Mouse (Mus musculus): ENCODE data around the gene Ccnl2. TPM values are rescaled to one million over a fixed set of nuclear protein-coding genes. Genes with fewer than 3 reads are reported as not detected.

Gene Ccnl2
- polyA plus RNA-seq, 1 experiment from 2014 or later, result 132 TPM

DNA sequence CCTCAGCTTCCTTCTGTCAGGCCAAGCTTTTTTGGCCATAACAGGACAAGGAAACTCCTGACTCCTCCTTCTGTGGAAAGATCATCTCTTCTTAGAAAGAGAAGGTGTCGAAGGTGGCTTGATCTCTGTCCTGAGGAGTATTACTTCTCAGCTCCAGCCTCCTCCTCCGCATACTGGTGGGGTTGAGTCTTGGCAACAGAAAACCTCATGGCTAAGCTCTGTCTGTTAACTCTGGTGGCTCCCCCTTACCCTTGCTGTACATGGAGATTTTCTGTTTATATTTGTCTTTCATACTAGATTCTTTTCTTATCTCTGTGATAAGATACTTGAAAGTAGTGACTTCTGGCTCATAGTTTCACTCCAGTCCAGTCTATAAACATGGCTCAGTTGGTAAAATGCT is 18.6 kb upstream of the Ccnl2 start:
- H3K4me1 ChIP-seq (replicated peaks), result no peaks in the 10 kb centered on the region
- H3K9me3 ChIP-seq, result no peaks in the 10 kb centered on the region
- 57% methylated on average over 2 of the region's 2 CpGs for WGBS
- no peak overlapping the region for H3K27ac ChIP-seq
- no peak overlapping the region for H3K4me2 ChIP-seq (replicated peaks)
- H3K9ac ChIP-seq, result no peak overlapping the region
- H3K4me3 ChIP-seq (replicated peaks), result no peak overlapping the region
- no peaks in the 10 kb centered on the region for H3K27me3 ChIP-seq (replicated peaks)
- H3K36me3 ChIP-seq, result no peaks in the 10 kb centered on the region
- ATAC-seq, result no peak

- Histone ChIP-seq H3K27me3 (replicated peaks) (no peaks in the 10 kb centered on the region), H3K9me3 (no peaks in the 10 kb centered on the region), H3K27ac (no peak overlapping the region), H3K4me1 (replicated peaks) (peaks cover 12% of the 10 kb centered on the region), H3K36me3 (0 out of 2 replicates have a peak, but pooled peaks cover 3% of the 10 kb centered on the region), H3K4me2 (replicated peaks) (no peak overlapping the region), H3K9ac (no peak overlapping the region), H3K4me3 (replicated peaks) (no peak overlapping the region)
- 100% methylated on average over 1 of the region's 1 CpGs for WGBS
- ATAC-seq, result no peak
These were observed 10.2 kb upstream of the Ccnl2 start for GRCm38 (mm10) chr4:155802075-155802474.

- peaks cover 9% of the 10 kb centered on the region; the same call in 1 of the 2 replicates for H3K36me3 ChIP-seq
- peak within 1 kb of the TSS; percentile 73 for H3K9ac ChIP-seq
- H3K9me3 ChIP-seq, result no peaks in the 10 kb centered on the region
- 8% methylated on average over 12 of the region's 12 CpGs for WGBS
- H3K27ac ChIP-seq, result peak within 1 kb of the TSS; percentile 51
- H3K27me3 ChIP-seq (replicated peaks), result no peaks in the 10 kb centered on the region
- peak; percentile 71 for ATAC-seq
- H3K4me2 ChIP-seq (replicated peaks), result peak within 1 kb of the TSS; percentile 65
- H3K4me3 ChIP-seq (replicated peaks), result peak within 1 kb of the TSS; percentile 85
- peaks cover 12% of the 10 kb centered on the region for H3K4me1 ChIP-seq (replicated peaks)
These were observed 9.4 kb upstream of the Ccnl2 start, which contains the start of gene Mrpl20 for GRCm38 (mm10) chr4:155802741-155803339. Mrpl20 (plus strand) TSS chr4:155802878.

- Histone ChIP-seq H3K27me3 (replicated peaks) (no peaks in the 10 kb centered on the region), H3K4me2 (replicated peaks) (peak overlapping the region; percentile 65), H3K4me3 (replicated peaks) (peak overlapping the region; percentile 85), H3K9ac (peak overlapping the region; percentile 73), H3K9me3 (no peaks in the 10 kb centered on the region), H3K27ac (peak overlapping the region; percentile 51), H3K36me3 (peaks cover 15% of the 10 kb centered on the region; the same call in 1 of the 2 replicates), H3K4me1 (replicated peaks) (peaks cover 12% of the 10 kb centered on the region)
- peak; percentile 99 for ATAC-seq
- under 1% methylated on average over 58 of the region's 58 CpGs for WGBS
These were observed 8.8 kb upstream of the Ccnl2 start for GRCm38 (mm10) chr4:155803340-155804041.

GRCm38 (mm10) chr4:155807841-155808240 is 4.4 kb upstream of the Ccnl2 start:
- Histone ChIP-seq H3K4me3 (replicated peaks) (no peak overlapping the region), H3K4me1 (replicated peaks) (peaks cover 17% of the 10 kb centered on the region), H3K27me3 (replicated peaks) (no peaks in the 10 kb centered on the region), H3K4me2 (replicated peaks) (no peak overlapping the region), H3K9me3 (no peaks in the 10 kb centered on the region), H3K9ac (no peak overlapping the region), H3K36me3 (peaks cover 24% of the 10 kb centered on the region), H3K27ac (no peak overlapping the region)
- WGBS, result 90% methylated on average over 3 of the region's 3 CpGs
- no peak for ATAC-seq

GRCm38 (mm10) chr4:155812665-155813181 is 434 bp downstream of the Ccnl2 start:
- H3K4me1 ChIP-seq (replicated peaks), result peaks cover 20% of the 10 kb centered on the region
- H3K4me2 ChIP-seq (replicated peaks), result peak overlapping the region; percentile 61
- WGBS, result under 1% methylated on average over 49 of the region's 49 CpGs
- peak overlapping the region; percentile 99 for H3K9ac ChIP-seq
- H3K36me3 ChIP-seq, result peaks cover 32% of the 10 kb centered on the region
- no peaks in the 10 kb centered on the region for H3K9me3 ChIP-seq
- peak; percentile 54 for ATAC-seq
- H3K27me3 ChIP-seq (replicated peaks), result no peaks in the 10 kb centered on the region
- peak overlapping the region; percentile 82 for H3K27ac ChIP-seq
- H3K4me3 ChIP-seq (replicated peaks), result peak overlapping the region; percentile 99

- H3K9me3 ChIP-seq, result no peaks in the 10 kb centered on the region
- no peak overlapping the region for H3K4me3 ChIP-seq (replicated peaks)
- ATAC-seq, result peak; percentile 52
- peaks cover 13% of the 10 kb centered on the region for H3K4me1 ChIP-seq (replicated peaks)
- WGBS, result 68% methylated on average over 4 of the region's 4 CpGs
- H3K27me3 ChIP-seq (replicated peaks), result no peaks in the 10 kb centered on the region
- peaks cover 44% of the 10 kb centered on the region for H3K36me3 ChIP-seq
- no peak overlapping the region for H3K4me2 ChIP-seq (replicated peaks)
- H3K9ac ChIP-seq, result no peak overlapping the region
- no peak overlapping the region for H3K27ac ChIP-seq
These were observed 5.2 kb downstream of the Ccnl2 start for GRCm38 (mm10) chr4:155817533-155817932.

GRCm38 (mm10) chr4:155821025-155821424 is 8.7 kb downstream of the Ccnl2 start:
- H3K36me3 ChIP-seq, result peaks cover 57% of the 10 kb centered on the region
- no peak overlapping the region for H3K4me3 ChIP-seq (replicated peaks)
- H3K4me2 ChIP-seq (replicated peaks), result no peak overlapping the region
- no peak overlapping the region for H3K27ac ChIP-seq
- H3K27me3 ChIP-seq (replicated peaks), result no peaks in the 10 kb centered on the region
- no peak overlapping the region for H3K9ac ChIP-seq
- peaks cover 3% of the 10 kb centered on the region; the same call in 1 of the 2 replicates for H3K4me1 ChIP-seq (replicated peaks)
- no peak for ATAC-seq
- no peaks in the 10 kb centered on the region for H3K9me3 ChIP-seq
- WGBS, result 73% methylated on average over 7 of the region's 7 CpGs

DNA sequence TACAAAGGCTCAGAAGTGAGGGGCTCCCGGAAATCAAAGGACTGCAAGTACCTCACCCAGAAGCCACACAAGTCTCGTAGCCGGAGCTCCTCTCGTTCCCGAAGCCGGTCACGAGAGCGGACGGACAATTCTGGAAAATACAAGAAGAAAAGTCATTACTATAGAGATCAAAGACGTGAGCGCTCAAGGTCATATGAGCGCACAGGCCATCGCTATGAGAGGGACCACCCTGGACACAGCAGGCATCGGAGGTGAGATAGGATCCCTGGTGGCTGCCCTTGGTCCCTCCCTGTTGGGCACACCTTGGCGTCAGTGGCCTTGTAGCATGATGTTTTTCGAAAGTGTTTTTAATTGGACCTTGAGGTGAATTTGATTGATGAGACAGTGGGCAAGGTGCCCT is 11.2 kb downstream of the Ccnl2 start:
- H3K4me3 ChIP-seq (replicated peaks), result no peak overlapping the region
- ATAC-seq, result no peak
- 95% methylated on average over 16 of the region's 16 CpGs for WGBS
- no peaks in the 10 kb centered on the region; the same call in 1 of the 2 replicates for H3K4me1 ChIP-seq (replicated peaks)
- H3K36me3 ChIP-seq, result peaks cover 57% of the 10 kb centered on the region
- no peak overlapping the region for H3K9ac ChIP-seq
- H3K9me3 ChIP-seq, result no peaks in the 10 kb centered on the region
- no peak overlapping the region for H3K27ac ChIP-seq
- no peak overlapping the region for H3K4me2 ChIP-seq (replicated peaks)
- H3K27me3 ChIP-seq (replicated peaks), result no peaks in the 10 kb centered on the region

GRCm38 (mm10) chr4:155829866-155830265 is 17.6 kb downstream of the Ccnl2 start:
- Histone ChIP-seq H3K27me3 (replicated peaks) (no peaks in the 10 kb centered on the region), H3K9ac (no peak overlapping the region), H3K9me3 (no peaks in the 10 kb centered on the region), H3K4me2 (replicated peaks) (no peak overlapping the region), H3K4me1 (replicated peaks) (peaks cover 21% of the 10 kb centered on the region), H3K36me3 (peaks cover 21% of the 10 kb centered on the region), H3K4me3 (replicated peaks) (no peak overlapping the region), H3K27ac (no peak overlapping the region)
- 92% methylated on average over 4 of the region's 4 CpGs for WGBS
- ATAC-seq, result no peak

- Histone ChIP-seq H3K4me1 (replicated peaks) (peaks cover 21% of the 10 kb centered on the region), H3K27me3 (replicated peaks) (no peaks in the 10 kb centered on the region), H3K4me3 (replicated peaks) (peak overlapping the region; percentile 67; the same call in 1 of the 2 replicates), H3K9me3 (no peaks in the 10 kb centered on the region), H3K9ac (no peak overlapping the region), H3K36me3 (peaks cover 14% of the 10 kb centered on the region; the same call in 1 of the 2 replicates), H3K27ac (peak overlapping the region; percentile 2; the same call in 1 of the 2 replicates), H3K4me2 (replicated peaks) (peak overlapping the region; percentile 85)
- 52% methylated on average over 8 of the region's 8 CpGs for WGBS
- ATAC-seq, result no peak
These were observed 18.3 kb downstream of the Ccnl2 start for GRCm38 (mm10) chr4:155830596-155830995.

DNA sequence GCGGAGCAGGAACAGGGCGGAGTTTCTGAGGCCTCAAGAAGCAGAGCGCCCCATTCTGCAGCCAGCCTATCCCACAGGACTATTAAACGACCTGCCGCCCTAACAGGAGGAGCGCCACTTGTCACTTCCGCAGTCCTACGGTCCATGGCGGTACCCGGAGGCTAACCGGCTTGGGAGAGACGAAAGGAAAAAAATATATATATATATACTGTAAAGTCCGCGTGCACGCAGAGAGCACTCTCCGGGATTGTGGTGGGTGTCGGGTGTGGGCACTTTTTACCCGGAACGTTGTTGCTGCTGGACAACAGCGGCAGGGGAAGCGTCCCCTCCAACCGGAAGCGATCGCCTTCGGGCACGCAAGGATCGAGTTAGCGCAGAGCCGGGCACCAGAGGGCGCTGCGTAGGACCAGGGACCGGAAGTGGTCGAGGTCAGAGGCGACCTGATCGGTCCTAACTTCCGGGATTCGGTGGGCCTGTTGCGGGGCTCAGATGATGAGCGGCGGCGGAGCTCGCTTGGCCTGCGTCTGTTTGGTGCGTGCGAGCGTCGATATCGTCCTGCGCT is 19.0 kb downstream of the Ccnl2 start, which contains the start of gene Aurkaip1:
Aurkaip1 (plus strand) TSS at position 68 of the 562 bp plus-strand sequence.
- peak within 1 kb of the TSS; percentile 85 for H3K4me2 ChIP-seq (replicated peaks)
- peak within 1 kb of the TSS; percentile 67 for H3K4me3 ChIP-seq (replicated peaks)
- peaks cover 14% of the 10 kb centered on the region; the same call in 1 of the 2 replicates for H3K36me3 ChIP-seq
- peak within 1 kb of the TSS; percentile 91 for H3K27ac ChIP-seq
- H3K27me3 ChIP-seq (replicated peaks), result no peaks in the 10 kb centered on the region
- WGBS, result under 1% methylated on average over 49 of the region's 49 CpGs
- H3K9me3 ChIP-seq, result no peaks in the 10 kb centered on the region
- peak; percentile 98 for ATAC-seq
- peak within 1 kb of the TSS; percentile 77 for H3K9ac ChIP-seq
- H3K4me1 ChIP-seq (replicated peaks), result peaks cover 21% of the 10 kb centered on the region
